Mouse (Mus musculus) MEL (cell line): ENCODE measurements around the gene Btbd16.

Source experiments
- CTCF ChIP-seq, 3 experiments: IDR thresholded peaks in 2 of 3; conservative IDR thresholded peaks in 1 of 3; 2 replicates each; pipeline ENCODE4 v1.5.1; 2011 to 2012; ENCODE audit warnings: low read length in 3 of 3, low read depth in 2 of 3, mild to moderate bottlenecking in 2 of 3, improper control_type of control experiment in 1 of 3, inconsistent platforms in 1 of 3, mixed read lengths in 1 of 3, moderate library complexity in 1 of 3; ENCODE audit not compliant: control insufficient read depth in 1 of 3, insufficient read depth in 1 of 3, poor library complexity in 1 of 3, severe bottlenecking in 1 of 3
- ELF1 ChIP-seq: IDR thresholded peaks from 2 replicates; pipeline ENCODE4 v1.6.1; 2014; ENCODE audit warnings: low read depth, mild to moderate bottlenecking, inconsistent platforms, low read length, improper control_type of control experiment, moderate library complexity
- EP300 ChIP-seq, 2 experiments: IDR thresholded peaks; 2 replicates each; pipeline ENCODE4 v1.6.1; 2011; ENCODE audit warnings: improper control_type of control experiment in 2 of 2, low read length in 2 of 2, low read depth in 1 of 2, mild to moderate bottlenecking in 1 of 2
- GATA1 ChIP-seq: IDR thresholded peaks from 2 replicates; pipeline ENCODE4 v1.6.1; 2011; ENCODE audit warnings: low read depth, low read length, improper control_type of control experiment
- HCFC1 ChIP-seq: IDR thresholded peaks from 2 replicates; pipeline ENCODE4 v1.6.1; 2012; ENCODE audit warnings: low read depth, mild to moderate bottlenecking, inconsistent platforms, low read length, improper control_type of control experiment, moderate library complexity
- JUND ChIP-seq: IDR thresholded peaks from 2 replicates; pipeline ENCODE4 v1.6.1; 2011; ENCODE audit warnings: low read depth, mild to moderate bottlenecking, improper control_type of control experiment, low read length
- KAT2A ChIP-seq: conservative IDR thresholded peaks from 2 replicates; pipeline ENCODE4 v1.6.1; 2012; ENCODE audit warnings: low read depth, low read length, improper control_type of control experiment, inconsistent platforms
- MXI1 ChIP-seq: IDR thresholded peaks from 2 replicates; pipeline ENCODE4 v1.6.1; 2011; ENCODE audit warnings: mild to moderate bottlenecking, low read depth, low read length, improper control_type of control experiment
- POLR2A ChIP-seq, 2 experiments: IDR thresholded peaks; 2 replicates each; pipeline ENCODE4 v1.6.1; 2011 to 2012; ENCODE audit warnings: low read length in 2 of 2, mild to moderate bottlenecking in 2 of 2, control low read depth in 1 of 2, improper control_type of control experiment in 1 of 2, low read depth in 1 of 2, moderate library complexity in 1 of 2; ENCODE audit not compliant: control insufficient read depth in 1 of 2, insufficient read depth in 1 of 2, poor library complexity in 1 of 2
- POLR2AphosphoS5 ChIP-seq: IDR thresholded peaks from 2 replicates; pipeline ENCODE4 v1.6.1; 2012; ENCODE audit warnings: low read depth, borderline replicate concordance, mild to moderate bottlenecking, inconsistent platforms, low read length, moderate library complexity, mixed read lengths
- RCOR1 ChIP-seq: IDR thresholded peaks from 2 replicates; pipeline ENCODE4 v1.6.1; 2012; ENCODE audit warnings: low read depth, mild to moderate bottlenecking, inconsistent platforms, low read length, improper control_type of control experiment
- TCF12 ChIP-seq: IDR thresholded peaks from 2 replicates; pipeline ENCODE4 v1.6.1; 2014; ENCODE audit warnings: low read depth, mild to moderate bottlenecking, inconsistent platforms, low read length, improper control_type of control experiment, moderate library complexity
- UBTF ChIP-seq: IDR thresholded peaks from 2 replicates; pipeline ENCODE4 v1.6.1; 2012; ENCODE audit warnings: low read depth, mild to moderate bottlenecking, inconsistent platforms, low read length, improper control_type of control experiment, moderate library complexity, borderline replicate concordance; ENCODE audit not compliant: insufficient read depth
- USF2 ChIP-seq, 2 experiments: IDR thresholded peaks; 2 replicates each; pipeline ENCODE4 v1.6.1; 2011 to 2012; ENCODE audit warnings: improper control_type of control experiment in 2 of 2, low read length in 2 of 2, borderline replicate concordance in 1 of 2, inconsistent platforms in 1 of 2, low read depth in 1 of 2, mild to moderate bottlenecking in 1 of 2; ENCODE audit not compliant: insufficient read depth in 1 of 2

DNA sequence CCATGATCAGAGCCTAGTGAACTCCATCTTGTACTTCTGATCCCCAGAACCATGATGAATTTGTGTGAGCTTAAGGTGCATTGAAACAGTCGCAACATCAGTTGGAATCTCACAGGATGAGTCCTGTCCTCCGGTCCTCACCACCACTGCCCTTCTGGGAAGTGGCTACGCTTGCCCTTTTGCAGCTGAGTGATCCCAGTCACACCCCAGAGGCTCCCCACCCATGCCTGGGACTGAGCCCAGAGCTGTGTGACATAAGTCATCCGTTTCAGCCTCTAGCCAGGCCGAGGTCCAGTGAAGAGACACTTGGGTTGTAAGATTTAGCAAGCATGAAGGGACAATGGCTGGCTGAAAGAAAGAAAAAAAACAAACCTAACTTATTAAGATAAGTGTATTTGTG lies 31.1 kb downstream of the Btbd16 start:
- TF ChIP-seq USF2 (IDR thresholded peaks at IDR 0.05; ENCODE audit: borderline replicate concordance in 1 of 2, insufficient read depth in 1 of 2, low read depth in 1 of 2, low read length in 2 of 2) (no peak), CTCF (IDR thresholded peaks at IDR 0.05 in 2 of 3, conservative IDR thresholded peaks at IDR 0.05 in 1 of 3; ENCODE audit: control insufficient read depth in 1 of 3, insufficient read depth in 1 of 3, low read depth in 2 of 3, low read length in 3 of 3, poor library complexity in 1 of 3, severe bottlenecking in 1 of 3) (no peak), JUND (no peak), ELF1 (no peak), POLR2AphosphoS5 (no peak), TCF12 (no peak), HCFC1 (no peak), MXI1 (no peak), UBTF (no peak), KAT2A (no peak), POLR2A (IDR thresholded peaks at IDR 0.05; ENCODE audit: control insufficient read depth in 1 of 2, insufficient read depth in 1 of 2, low read depth in 1 of 2, low read length in 2 of 2, poor library complexity in 1 of 2) (no peak), EP300 (IDR thresholded peaks at IDR 0.05; ENCODE audit: low read depth in 1 of 2, low read length in 2 of 2) (no peak), GATA1 (no peak), RCOR1 (no peak)
